Mouse (Mus musculus): ENCODE data around the gene Tom1l2.

GRCm38 (mm10) chr11:60370431-60370830 is 17.7 kb upstream of the Tom1l2 start:
- TF ChIP-seq POLR2A (IDR thresholded peaks at IDR 0.05; ENCODE audit: low read depth, low read length) (no peak), CTCF (conservative IDR thresholded peaks at IDR 0.05; ENCODE audit: insufficient read depth, insufficient read length, low read depth, low read length) (no peak)
